Mouse (Mus musculus): ENCODE results near the gene Cdh22. TPM values are rescaled to one million over a fixed set of nuclear protein-coding genes. Genes with fewer than 3 reads are reported as not detected.

The Cdh22 gene
- polyA plus RNA-seq, 1 experiment: not detected

DNA sequence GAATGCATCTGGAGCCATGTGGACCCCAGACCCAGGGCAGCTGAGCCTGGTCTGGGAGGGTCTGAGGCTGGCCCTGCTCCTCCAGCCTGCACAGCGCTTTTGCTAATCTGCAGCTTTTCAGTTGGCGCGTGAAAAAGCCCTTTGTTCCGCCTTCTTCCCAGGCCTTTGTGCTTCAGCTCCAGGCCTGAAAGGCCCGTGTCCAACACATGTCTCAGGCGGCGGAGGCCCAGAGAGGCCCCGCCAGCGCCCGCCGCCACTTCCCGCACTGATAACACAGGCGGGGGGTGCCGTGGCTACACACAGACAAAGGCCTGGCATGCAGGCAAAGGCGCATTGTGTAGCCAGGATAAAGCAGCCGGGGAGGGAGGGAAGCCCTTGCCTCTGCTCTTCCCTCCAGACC is 98.6 kb downstream of the Cdh22 start:
- no peak overlapping the region for H3K4me3 ChIP-seq (ENCODE audit: insufficient read depth, low read length)
- TF ChIP-seq POLR2A (IDR thresholded peaks at IDR 0.05; ENCODE audit: low read depth, low read length) (no peak), CTCF (IDR thresholded peaks at IDR 0.05; ENCODE audit: borderline replicate concordance, insufficient read depth, low read length) (no peak)
- no peak overlapping the region for H3K27ac ChIP-seq (ENCODE audit: insufficient read depth, low read length)
- no peaks in the 10 kb centered on the region for H3K4me1 ChIP-seq (ENCODE audit: control insufficient read depth, insufficient read depth, low read length)

DNA sequence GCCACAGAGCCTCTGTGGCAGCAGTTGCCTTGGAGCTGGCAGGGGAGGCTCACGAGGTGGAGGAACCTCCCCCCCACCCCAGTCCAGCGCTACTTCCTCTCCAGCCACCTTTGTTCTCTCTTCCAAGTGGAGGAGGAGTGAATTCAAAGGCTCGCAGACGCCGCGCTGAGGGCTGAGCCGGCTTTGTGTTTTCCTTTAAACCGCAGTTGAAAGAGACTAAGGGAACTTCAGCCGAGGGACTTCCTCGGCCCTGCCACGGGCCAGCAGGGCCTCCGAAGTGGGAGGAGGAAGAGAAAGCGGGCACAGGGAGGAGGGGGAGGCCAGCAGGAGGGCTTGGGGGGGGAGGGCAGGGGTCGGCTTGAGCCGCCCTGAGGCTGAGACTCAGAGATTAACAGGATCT is 101.1 kb downstream of the Cdh22 start:
- Histone ChIP-seq H3K4me3 (ENCODE audit: insufficient read depth, low read length) (no peak overlapping the region), H3K4me1 (ENCODE audit: control insufficient read depth, insufficient read depth, low read length) (no peaks in the 10 kb centered on the region), H3K27ac (ENCODE audit: insufficient read depth, low read length) (no peak overlapping the region)
- TF ChIP-seq CTCF (IDR thresholded peaks at IDR 0.05; ENCODE audit: borderline replicate concordance, insufficient read depth, low read length): no peak
- TF ChIP-seq POLR2A (IDR thresholded peaks at IDR 0.05; ENCODE audit: low read depth, low read length): no peak

DNA sequence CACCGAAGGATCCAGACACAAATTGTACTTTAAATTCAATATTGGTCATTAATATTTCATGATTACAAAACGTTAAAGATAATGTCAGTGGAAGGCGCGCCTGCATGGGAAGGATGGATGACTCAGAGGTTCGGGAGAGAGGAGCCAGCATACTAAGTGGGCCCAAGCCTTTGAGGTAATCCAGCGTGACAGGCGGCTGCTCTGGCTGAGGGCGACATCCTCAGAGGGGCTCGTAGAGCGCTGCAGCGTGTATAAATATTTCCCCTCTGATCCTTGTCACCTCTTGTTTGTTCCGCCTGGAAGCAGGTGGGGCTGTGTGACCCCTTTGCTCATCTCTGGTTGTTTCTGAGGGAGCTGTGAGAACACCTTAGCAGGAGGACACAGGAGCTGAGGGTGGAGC is 103.2 kb downstream of the Cdh22 start:
- TF ChIP-seq CTCF (IDR thresholded peaks at IDR 0.05; ENCODE audit: borderline replicate concordance, insufficient read depth, low read length) (no peak), POLR2A (IDR thresholded peaks at IDR 0.05; ENCODE audit: low read depth, low read length) (no peak)
- no peak overlapping the region for H3K4me3 ChIP-seq (ENCODE audit: insufficient read depth, low read length)
- H3K4me1 ChIP-seq (ENCODE audit: control insufficient read depth, insufficient read depth, low read length): no peaks in the 10 kb centered on the region
- H3K27ac ChIP-seq (ENCODE audit: insufficient read depth, low read length): no peak overlapping the region

DNA sequence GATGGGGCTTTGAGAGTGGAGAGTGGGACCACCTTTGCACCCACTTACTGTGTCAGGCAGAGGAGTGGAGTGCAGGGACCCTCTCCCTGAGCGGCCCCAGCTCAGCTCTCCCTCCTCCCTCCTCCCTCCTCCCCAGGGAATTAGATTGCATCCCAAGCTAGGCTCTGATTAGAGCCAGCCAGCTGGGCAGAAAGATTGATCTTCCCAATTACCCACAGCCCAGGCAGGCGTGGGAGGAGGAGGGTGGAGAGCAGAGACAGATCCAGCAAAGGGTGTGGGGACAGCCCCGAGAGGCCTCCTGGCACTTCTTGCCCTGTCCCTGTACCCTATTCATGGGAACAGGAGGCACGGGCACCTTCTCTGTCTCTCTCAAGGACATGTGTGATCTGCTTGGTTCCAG is 105.5 kb downstream of the Cdh22 start:
- TF ChIP-seq POLR2A (IDR thresholded peaks at IDR 0.05; ENCODE audit: low read depth, low read length) (no peak), CTCF (IDR thresholded peaks at IDR 0.05; ENCODE audit: borderline replicate concordance, insufficient read depth, low read length) (no peak)
- no peaks in the 10 kb centered on the region for H3K4me1 ChIP-seq (ENCODE audit: control insufficient read depth, insufficient read depth, low read length)
- no peak overlapping the region for H3K27ac ChIP-seq (ENCODE audit: insufficient read depth, low read length)
- H3K4me3 ChIP-seq (ENCODE audit: insufficient read depth, low read length): no peak overlapping the region

DNA sequence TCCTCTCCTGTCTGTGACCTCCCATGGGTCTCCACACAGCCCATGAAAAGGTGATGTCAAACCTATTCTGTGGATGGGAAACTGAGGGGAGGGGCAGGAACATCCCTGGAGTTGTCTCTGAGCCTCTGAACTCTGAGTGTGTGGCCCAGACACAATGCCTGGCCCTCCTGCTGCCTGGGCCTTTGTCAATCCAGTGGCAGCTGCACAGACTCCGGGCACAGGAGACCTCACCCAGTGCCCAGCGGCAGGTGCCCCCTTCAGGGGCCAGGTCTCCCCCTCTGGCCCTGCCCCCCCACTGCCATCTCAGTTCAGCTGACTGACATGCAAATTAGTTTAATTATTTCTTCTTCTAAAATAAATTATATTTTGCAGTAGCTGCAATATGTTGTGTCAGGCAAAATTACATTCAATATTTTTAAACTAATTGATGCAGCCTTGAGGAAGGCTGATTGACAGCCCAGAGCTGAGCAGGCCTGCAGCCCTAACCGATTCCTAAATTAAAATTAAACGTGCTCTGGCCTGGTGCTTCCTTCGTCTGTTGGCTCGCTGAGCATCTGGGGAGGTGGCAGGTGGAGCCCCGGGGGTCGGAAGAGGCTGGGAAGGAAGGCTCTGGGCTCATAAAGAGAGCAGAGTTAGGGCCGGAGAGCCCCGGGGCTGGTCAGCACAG is 107.6 kb downstream of the Cdh22 start:
- H3K4me3 ChIP-seq (ENCODE audit: insufficient read depth, low read length): no peak overlapping the region
- H3K4me1 ChIP-seq (ENCODE audit: control insufficient read depth, insufficient read depth, low read length): no peaks in the 10 kb centered on the region
- no peak for TF ChIP-seq POLR2A (IDR thresholded peaks at IDR 0.05; ENCODE audit: low read depth, low read length)
- H3K27ac ChIP-seq (ENCODE audit: insufficient read depth, low read length): no peak overlapping the region

DNA sequence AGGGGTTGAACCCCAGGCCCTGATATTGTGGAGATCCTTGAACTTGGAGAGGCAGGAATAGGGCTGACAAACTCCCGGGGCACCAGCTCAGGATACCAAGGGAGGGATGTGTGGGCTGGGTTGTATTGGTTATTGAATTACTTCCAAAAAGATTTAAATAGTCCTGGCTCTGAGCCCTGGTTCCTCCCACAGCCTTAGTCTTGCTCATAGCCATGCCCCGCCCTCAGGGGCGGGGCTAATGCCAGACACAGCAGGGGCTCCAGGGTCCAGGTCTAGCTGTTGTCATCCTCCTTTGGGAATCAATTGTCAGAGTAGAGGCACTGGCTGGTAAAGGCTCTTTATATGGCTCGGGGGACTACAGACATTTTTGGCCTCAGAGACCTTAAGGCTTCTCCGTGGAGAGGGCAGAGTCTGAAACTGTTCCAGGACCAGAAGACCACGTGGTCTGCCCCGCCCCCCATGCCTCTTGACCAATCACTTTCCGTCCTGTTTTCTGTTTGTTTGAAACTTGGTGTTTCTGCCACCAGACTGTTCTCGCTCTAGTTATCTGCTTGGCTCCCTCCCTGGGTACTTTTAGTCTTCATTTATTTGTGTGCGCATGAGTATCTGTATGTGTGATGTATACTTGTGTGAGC is 113.3 kb downstream of the Cdh22 start:
- TF ChIP-seq POLR2A (IDR thresholded peaks at IDR 0.05; ENCODE audit: low read depth, low read length) (no peak), CTCF (IDR thresholded peaks at IDR 0.05; ENCODE audit: borderline replicate concordance, insufficient read depth, low read length) (no peak)
- no peaks in the 10 kb centered on the region for H3K4me1 ChIP-seq (ENCODE audit: control insufficient read depth, insufficient read depth, low read length)
- H3K27ac ChIP-seq (ENCODE audit: insufficient read depth, low read length): no peak overlapping the region
- H3K4me3 ChIP-seq (ENCODE audit: insufficient read depth, low read length): no peak overlapping the region

DNA sequence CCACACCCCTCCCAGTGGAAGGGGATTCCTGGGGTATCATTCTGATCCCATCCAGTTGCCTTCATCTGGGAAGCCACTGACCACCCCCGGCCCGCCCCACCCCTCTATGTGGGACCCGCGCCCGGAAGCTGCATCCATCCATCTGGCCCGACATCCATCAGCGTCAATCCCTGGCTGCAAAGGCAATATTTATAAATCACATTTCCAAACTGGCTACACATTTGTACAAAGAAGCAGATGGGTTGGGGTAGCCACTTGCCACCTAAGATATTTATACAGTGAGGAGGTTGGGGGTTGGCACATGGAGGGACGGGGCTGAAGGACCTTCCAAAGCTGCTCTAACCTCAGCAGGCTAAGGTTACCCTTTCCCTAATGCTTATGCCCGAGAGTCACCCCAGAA is 113.9 kb downstream of the Cdh22 start:
- TF ChIP-seq CTCF (IDR thresholded peaks at IDR 0.05; ENCODE audit: borderline replicate concordance, insufficient read depth, low read length) (no peak), POLR2A (IDR thresholded peaks at IDR 0.05; ENCODE audit: low read depth, low read length) (no peak)
- Histone ChIP-seq H3K4me3 (ENCODE audit: insufficient read depth, low read length) (no peak overlapping the region), H3K4me1 (ENCODE audit: control insufficient read depth, insufficient read depth, low read length) (no peaks in the 10 kb centered on the region), H3K27ac (ENCODE audit: insufficient read depth, low read length) (no peak overlapping the region)

DNA sequence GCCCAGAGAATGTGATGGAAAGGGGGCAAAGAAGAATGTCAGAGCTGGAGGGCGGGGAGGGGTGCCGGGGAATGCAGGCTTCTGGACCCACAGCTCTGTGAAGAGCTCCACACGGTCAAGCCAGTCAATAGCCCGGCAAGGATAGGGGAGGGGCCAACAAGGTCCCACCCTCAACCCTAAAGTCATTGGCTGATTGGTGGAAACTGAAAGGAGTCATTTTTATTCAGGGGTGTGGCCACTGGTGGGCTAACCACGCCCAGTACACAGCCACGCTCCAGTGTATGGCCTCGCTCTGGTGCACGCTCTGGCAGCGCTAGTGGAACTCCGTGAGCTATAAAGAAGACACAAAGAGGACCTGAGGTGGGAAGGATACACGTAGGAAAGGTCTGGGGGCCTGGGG is 120.9 kb downstream of the Cdh22 start:
- no peak overlapping the region for H3K27ac ChIP-seq (ENCODE audit: insufficient read depth, low read length)
- no peaks in the 10 kb centered on the region for H3K4me1 ChIP-seq (ENCODE audit: control insufficient read depth, insufficient read depth, low read length)
- H3K4me3 ChIP-seq (ENCODE audit: insufficient read depth, low read length): no peak overlapping the region
- TF ChIP-seq CTCF (IDR thresholded peaks at IDR 0.05; ENCODE audit: borderline replicate concordance, insufficient read depth, low read length) (no peak), POLR2A (IDR thresholded peaks at IDR 0.05; ENCODE audit: low read depth, low read length) (no peak)

DNA sequence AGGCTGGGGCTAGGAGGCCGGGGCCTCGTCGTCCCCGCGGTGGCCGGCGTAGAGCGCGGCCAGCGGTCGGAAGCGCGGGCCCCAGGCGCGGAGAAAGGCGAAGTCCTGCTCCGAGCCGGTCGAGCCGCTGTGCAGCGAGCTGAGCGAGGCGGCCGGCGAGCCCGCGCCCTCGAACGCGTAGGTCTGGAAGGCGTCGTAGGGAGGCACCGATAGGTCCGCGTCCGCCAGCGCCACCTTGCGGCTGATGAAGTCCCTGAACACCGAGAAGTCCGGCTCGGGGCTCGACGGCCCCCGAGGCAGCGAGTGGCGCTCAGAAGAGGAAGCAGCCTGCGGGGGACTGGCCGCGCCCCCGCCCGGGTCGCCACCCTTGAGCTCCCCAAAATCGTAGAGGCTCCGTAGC is 122.5 kb downstream of the Cdh22 start:
- Histone ChIP-seq H3K27ac (ENCODE audit: insufficient read depth, low read length) (no peak overlapping the region), H3K4me3 (ENCODE audit: insufficient read depth, low read length) (no peak overlapping the region), H3K4me1 (ENCODE audit: control insufficient read depth, insufficient read depth, low read length) (no peaks in the 10 kb centered on the region)
- no peak for TF ChIP-seq POLR2A (IDR thresholded peaks at IDR 0.05; ENCODE audit: low read depth, low read length)
- TF ChIP-seq CTCF (IDR thresholded peaks at IDR 0.05; ENCODE audit: borderline replicate concordance, insufficient read depth, low read length): peak; percentile 82; the same call in 1 of the 2 replicates

DNA sequence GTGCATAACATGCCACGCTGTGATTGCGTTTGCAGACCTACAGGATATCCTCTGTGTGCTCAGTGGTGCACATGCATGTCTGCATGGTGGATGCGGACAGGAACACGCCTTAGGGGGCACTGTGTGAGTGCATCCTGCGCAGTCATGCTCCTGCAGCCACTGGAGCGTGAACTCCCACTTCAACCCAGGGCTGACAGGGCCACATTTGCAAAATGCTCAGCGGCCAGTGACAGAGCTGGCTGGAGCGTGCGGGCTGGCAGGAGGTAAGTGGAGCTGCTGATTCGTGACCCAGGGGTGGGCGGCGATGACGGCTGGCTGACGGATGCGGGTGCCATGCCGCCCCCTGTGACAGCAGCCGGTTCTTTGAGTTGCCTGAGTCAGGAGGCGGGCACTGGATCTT is 128.1 kb downstream of the Cdh22 start:
- H3K27ac ChIP-seq (ENCODE audit: insufficient read depth, low read length): no peak overlapping the region
- H3K4me3 ChIP-seq (ENCODE audit: insufficient read depth, low read length): no peak overlapping the region
- TF ChIP-seq CTCF (IDR thresholded peaks at IDR 0.05; ENCODE audit: borderline replicate concordance, insufficient read depth, low read length) (no peak), POLR2A (IDR thresholded peaks at IDR 0.05; ENCODE audit: low read depth, low read length) (no peak)
- H3K4me1 ChIP-seq (ENCODE audit: control insufficient read depth, insufficient read depth, low read length): no peaks in the 10 kb centered on the region
